Mouse (Mus musculus) CH12F3 (cell line): ENCODE results near the gene Ptpdc1.

Experiments
- in situ Hi-C: fragments of 300-500 bp; cut with MboI; formaldehyde crosslinking; loops from 2 replicates; pipeline ENCODE4 v1.14.3; 2020; ENCODE audit warnings: low sequenced_read_pairs

The Ptpdc1 gene

GRCm38 (mm10) chr13:48594031-48594430, 31.4 kb downstream of the Ptpdc1 start:
- in situ Hi-C loops = no loop called here

DNA sequence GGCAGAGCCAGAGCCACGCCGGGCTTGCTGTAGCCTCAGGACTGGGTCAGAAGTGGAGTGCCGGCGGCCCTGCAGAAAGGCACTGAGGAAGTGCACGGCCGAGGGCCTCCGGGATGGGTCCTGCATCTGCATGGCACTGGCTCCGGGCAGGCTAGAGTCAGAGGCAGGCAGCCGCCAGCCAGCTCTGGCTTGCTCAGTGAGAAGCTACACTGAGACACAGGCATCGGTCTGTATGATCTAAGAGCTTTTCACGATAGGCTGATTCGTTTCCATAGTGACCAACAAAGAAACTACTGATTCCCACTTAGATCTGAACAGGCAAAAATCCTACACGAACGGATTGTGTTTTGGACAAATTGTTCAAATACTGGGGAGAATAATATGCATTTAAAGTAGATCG, 32.3 kb downstream of the Ptpdc1 start:
- in situ Hi-C loops = no loop called here

DNA sequence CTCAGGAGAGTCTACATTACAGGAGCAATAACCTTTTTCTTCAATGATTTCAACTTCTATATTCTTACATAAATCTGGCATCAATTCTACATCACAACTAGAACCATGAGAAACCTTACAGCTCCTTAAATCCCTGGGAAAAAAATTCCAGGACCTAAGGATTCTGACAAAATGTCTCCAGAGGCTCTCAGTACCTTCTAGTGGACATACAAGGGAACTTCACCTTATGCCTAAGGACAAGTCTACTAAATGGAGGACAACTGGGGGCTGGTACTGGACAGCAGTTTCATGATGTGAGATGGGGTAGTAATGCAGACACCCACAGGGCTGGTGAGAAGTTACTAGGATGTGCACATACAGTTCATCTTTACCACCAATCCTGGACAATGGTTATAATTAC, 34.7 kb downstream of the Ptpdc1 start:
- in situ Hi-C loops = no loop called here

GRCm38 (mm10) chr13:48587354-48587753, 38.1 kb downstream of the Ptpdc1 start:
- in situ Hi-C loops = no loop called here

- in situ Hi-C loops = no loop called here
Measured at GRCm38 (mm10) chr13:48586496-48586895, 39.0 kb downstream of the Ptpdc1 start.

DNA sequence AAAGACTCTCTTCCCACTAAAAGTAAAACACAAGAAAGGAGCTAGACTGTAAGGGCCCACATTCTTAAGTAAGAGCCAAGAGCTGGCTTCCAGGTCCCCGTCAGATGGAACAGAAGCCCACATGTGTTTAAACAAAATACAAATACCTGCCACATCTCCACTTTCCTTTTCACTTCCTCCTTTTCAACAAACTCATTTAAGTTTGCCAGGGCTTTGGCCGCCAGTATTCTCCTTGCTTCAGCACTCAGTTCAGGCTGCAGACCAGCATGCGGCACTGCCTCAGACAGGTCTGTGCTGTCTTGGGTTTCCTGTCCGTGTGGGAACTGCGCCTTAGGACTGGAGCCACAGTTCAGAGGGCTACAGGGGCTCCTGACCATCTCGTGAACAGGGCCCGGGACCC, 39.7 kb downstream of the Ptpdc1 start:
- in situ Hi-C loops = no loop called here

DNA sequence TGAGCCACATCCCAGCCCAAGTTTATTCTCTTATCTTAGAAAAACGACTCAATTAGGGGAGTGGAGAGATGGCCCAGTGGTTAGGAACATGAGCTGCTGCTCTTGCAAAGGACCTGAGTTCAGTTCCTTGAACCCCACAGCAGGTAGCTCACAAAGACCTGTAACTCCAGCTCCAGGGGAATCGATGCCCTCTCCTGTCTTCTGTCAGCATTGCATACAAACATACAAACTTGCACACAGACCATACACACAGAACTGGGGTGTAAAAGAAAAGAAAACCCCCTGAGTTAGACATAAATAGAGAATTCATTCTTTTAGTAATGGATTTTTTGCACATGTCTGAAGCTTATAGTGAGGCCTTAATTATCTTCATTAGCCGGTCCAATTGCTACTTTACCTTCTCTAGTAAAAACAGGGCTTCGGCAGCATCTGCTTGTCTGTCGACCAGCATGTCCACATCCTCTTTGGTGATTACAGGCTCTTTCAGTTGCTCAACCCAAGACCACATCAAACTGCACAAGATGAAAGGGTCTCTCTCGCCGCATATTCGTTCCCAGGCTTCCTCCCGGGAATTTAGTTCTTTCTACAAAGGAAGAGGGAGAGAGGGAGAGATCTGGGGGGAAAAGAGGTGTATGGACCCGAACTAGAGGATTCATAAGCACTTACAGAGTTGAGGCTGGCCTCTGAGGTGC, 42.6 kb downstream of the Ptpdc1 start:
- in situ Hi-C loops = no loop called here

DNA sequence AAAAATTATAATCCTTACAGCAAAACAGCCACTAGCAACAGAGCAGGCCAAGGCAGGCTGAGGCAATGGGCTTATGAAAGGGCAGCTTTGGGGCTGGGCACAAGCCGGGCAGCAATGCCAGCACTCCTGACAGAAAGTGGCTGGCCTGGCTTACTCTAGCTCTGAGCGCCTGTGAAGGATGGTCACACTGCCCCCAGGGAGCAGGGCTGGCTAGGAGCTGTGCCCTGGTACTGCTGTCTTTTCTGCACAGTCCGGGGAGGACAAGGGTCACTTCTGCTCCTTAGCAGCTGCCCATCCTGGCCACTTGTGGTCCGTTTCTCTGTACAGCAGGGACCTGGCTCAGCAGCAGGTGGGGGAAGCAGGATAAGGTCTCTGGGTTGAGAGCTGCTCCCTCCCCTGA, 46.8 kb downstream of the Ptpdc1 start:
- in situ Hi-C loops = no loop called here

DNA sequence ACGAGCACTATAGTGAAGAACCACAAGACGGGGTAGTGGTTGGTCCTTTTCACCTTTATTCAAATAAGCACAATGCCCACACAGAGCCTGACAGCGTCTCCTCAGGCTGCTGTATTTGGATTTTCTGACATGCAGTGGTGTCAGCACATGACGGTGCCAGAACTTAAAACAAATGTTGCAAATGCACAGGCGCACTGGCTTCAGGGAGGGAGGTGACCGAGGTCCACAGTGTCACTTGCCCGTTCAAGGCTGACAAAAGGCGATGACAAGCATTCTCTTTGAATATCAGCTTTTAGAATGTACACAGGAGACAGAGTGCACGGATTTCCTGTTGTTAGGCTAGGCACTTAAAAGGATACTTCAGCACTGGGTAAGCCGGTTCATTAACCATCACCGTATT, 47.6 kb downstream of the Ptpdc1 start:
- in situ Hi-C loops = no loop called here

DNA sequence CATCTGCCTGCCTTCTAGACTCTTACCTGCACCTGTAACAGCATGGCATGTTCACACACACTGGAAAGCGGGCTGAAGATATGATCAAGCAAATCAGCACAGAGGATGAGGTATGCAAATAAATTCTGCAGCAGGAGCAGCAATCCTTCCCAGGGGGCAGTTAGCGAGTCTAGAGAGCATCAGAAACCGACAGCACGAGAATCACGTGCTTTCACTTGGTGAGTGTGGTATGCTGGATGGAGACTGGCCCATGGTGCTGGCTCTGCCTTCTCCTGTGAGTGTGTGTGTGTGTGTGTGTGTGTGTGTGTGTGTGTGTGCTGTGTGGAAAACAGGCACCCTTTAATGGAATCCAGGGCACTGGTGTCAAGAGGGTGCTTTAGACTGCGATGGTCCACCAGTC, 48.5 kb downstream of the Ptpdc1 start:
- in situ Hi-C loops = no loop called here

- in situ Hi-C loops = loop anchor here (5.0 kb wide), 1 partner anchor 42 kb away; no protein-coding TSS in a partner anchor
Measured at GRCm38 (mm10) chr13:48574718-48575117, 50.7 kb downstream of the Ptpdc1 start.

GRCm38 (mm10) chr13:48573525-48574355, 51.7 kb downstream of the Ptpdc1 start:
- in situ Hi-C loops = loop anchor here (5.0 kb wide), 1 partner anchor 41 kb away; no protein-coding TSS in a partner anchor

DNA sequence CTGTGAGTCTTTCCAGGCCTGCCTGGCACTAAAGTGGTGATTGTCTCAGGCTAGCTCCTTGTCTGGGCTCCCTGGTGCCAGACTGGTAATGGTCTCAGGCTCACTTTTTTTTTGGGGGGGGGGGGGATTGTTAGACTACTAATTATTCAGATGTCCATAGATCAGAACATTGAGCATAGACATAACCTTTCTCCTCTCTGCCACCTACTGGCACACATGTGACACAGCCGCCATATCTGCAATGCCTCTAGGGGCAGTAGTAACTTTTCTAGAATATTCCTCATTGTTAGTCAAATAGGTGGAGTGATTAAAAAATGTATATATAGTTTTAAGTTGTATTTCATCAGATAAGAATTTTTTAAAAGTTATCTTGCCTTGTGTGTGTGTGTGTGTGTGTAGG, 53.3 kb downstream of the Ptpdc1 start:
- in situ Hi-C loops = loop anchor here (5.0 kb wide), 1 partner anchor 40 kb away; no protein-coding TSS in a partner anchor

DNA sequence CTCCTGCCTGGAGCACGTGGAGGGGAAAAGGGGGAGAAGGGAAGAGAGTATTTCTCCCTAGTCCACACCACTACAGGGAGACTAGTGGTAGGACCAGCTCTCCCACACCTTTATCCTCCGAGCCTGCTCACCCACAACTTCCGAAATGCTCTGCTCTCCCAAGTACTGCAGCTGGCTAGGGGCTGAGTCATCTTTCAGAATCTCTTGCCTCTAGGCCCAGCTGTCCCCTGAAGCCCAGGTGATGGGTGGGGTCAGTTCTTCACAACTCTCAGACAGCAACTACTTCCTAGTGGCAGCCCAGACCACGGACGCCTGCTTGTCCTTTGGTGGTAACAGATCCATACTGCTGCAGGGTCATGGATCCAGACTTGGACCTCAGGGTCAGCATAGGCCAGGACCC, 54.2 kb downstream of the Ptpdc1 start:
- in situ Hi-C loops = loop anchor here (5.0 kb wide), 1 partner anchor 39 kb away; no protein-coding TSS in a partner anchor

- in situ Hi-C loops = loop anchor here (5.0 kb wide), 1 partner anchor 37 kb away; no protein-coding TSS in a partner anchor
Measured at GRCm38 (mm10) chr13:48569576-48570132, 55.8 kb downstream of the Ptpdc1 start.

- in situ Hi-C loops = no loop called here
Measured at GRCm38 (mm10) chr13:48567646-48568045, 57.8 kb downstream of the Ptpdc1 start.

DNA sequence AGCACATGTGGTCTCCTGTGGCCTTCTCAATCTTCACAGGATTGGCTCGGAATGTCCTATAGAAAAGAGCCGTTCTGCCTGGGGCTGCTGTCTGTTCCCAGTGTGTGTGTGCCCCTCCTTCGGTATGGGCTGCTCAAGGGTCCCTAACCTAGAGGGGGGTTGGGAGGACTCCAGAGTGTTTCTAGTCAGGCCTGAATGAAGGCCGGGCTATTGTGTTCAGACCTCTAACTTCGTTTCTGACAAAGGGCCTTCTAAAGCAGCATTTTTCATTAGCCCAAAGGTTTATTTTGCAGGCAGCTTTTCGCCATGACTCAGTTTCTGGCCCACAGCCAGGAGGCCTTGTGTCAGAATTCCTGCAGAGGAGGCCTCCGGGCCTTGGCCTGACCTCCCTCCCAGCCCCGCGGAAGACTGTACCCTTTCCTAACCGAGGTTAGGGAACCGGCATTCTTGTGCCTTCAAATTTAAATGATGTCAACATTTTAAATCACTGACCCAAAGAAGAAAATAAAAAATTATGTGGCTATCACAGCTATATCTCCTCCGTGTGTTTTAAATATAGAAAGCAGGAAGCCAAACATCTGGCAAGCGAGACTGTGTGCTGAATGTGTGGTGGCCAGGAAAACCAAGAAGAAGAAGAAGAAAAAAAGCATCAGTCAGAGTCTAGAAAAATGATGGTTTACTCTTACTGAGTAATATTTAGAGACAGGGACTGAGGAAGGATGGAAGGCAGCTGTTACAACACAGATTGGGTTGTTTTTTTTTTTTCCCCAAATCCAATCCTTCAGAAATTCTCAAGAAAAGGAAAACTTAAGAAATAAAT, 59.1 kb downstream of the Ptpdc1 start:
- in situ Hi-C loops = no loop called here

DNA sequence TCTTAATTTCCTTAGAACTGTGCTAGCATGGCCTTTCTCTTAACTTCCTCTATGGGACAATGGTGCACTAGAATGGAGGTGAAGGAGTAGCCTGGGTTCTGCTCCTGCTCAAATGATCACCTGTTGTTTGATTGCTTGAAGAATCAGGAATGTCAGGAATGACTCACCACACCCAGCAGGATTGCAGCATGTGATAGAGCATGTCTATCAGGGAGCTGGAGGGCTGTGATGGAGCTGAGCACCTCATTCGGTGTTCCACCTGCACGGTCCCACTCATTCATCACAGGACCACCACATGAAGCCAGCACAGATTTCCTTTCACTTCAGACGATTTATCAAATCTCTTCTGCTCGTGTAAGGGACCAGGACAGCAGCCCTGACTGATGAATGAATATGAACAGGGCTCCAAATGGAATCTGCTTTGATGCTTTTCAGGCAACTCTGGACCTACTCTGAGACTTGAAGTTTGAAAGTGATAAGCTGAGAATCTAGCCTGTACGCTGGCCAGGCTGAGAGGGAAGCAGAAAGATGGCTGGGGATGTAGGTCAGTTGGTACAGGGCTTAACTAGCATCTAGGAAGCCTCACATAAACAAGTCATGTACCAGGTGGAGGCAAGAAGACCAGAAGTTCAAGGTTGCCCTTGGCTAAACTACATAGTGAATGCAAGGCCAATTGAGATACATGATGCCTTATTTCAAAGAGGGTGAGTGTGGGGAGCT, 60.4 kb downstream of the Ptpdc1 start:
- in situ Hi-C loops = no loop called here

GRCm38 (mm10) chr13:48562336-48562735, 63.1 kb downstream of the Ptpdc1 start:
- in situ Hi-C loops = no loop called here

DNA sequence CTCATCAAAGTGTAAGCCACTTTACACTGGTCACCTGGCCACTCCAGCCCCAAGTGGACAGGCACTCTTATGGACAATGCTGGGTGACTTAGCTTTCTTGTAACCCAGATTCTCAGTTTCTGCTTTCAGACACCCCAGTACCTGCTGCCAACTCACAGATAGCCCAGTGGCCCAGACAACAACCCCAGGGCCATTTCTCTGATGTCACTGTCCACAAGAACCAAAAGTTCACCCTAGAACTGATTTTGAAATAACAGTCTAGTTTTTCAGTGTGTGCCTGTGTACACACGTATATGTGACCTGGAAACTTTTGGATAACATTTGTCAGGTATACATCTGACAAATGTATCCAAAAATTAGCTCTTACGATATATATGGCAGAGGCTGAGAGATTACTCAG, 64.0 kb downstream of the Ptpdc1 start:
- in situ Hi-C loops = no loop called here
